Comparison of ENCODE assay signal across 22 mouse cellular contexts in the genomic region with DNA sequence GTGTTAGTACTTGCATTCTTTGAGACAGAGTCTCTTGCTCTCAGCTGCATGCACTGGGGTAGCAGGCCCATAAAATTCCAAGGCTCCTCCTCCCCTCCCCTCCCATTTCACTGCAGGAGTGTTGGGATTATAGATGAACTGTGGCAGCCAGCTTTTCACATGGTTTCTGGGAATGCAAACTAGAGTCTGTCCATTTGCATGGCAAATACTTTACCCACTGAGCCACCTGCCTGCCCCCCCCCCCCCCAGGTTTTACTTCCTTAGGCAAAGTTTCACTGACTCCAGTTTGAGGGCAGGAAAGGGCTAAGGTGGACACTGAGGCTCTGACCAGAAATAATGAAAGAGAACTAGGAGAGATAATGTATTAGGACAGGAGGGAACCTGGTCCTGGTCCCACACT.
DNase-seq lines count a peak whose midpoint lies in the region; ATAC-seq and TF ChIP-seq lines count a peak whose summit lies in the region.
"Had no signal": no experiment of that assay in that cellular context is flagged by ENCODE, and none has a peak within 500 bp of the region (broad histone marks: within the 10 kb centered on the region; RNA-seq: fewer than 3 reads in every experiment).

No protein-coding gene starts in this region.

- H3K4me2 ChIP-seq in CH12.LX (ENCODE audit: insufficient read depth, low read depth, poor library complexity, severe bottlenecking), result no peak overlapping the region

- no peak overlapping the region for H3K27ac ChIP-seq in CH12.LX (ENCODE audit: insufficient read depth, low read depth)

- peak; percentile 12 for DNase-seq in heart, adult 11 months
- no peak for DNase-seq in heart, adult 9 months (ENCODE audit: low spot score in 2 of 2)
- DNase-seq in CH12.LX (ENCODE audit: extremely low read depth) (peak; percentile 24), R1 (ENCODE audit: low read depth, low spot score) (peak; percentile 6)
- no peak for DNase-seq in left cerebral cortex, postnatal 25 days (ENCODE audit: low spot score in 2 of 2)
- DNase-seq: adrenal gland, adult 2 months; adrenal gland, adult 8-10 months; adrenal gland, postnatal 10 days; adrenal gland, postnatal 14 days; adrenal gland, postnatal 25 days; adrenal gland, postnatal 36 days; B cell, adult 2 months; cerebellum, adult 11 months; cerebellum, adult 11-12 months; cerebellum, adult 18-20 months; cerebellum, adult 2 months; cerebellum, adult 8-10 months had no signal

- no peak for TF ChIP-seq CTCF in CH12.LX (conservative IDR thresholded peaks at IDR 0.05 in 1 of 2, IDR thresholded peaks at IDR 0.05 in 1 of 2; ENCODE audit: low read depth in 2 of 2, low read length in 2 of 2)

- H3K4me3 ChIP-seq in CH12.LX (replicated peaks in 1 of 3; ENCODE audit: low read depth in 2 of 3, low read length in 2 of 3, poor library complexity in 1 of 3), result no peak overlapping the region

- H3K9me3 ChIP-seq in CH12.LX (replicated peaks; ENCODE audit: low read length), result no peaks in the 10 kb centered on the region
- H3K9me3 ChIP-seq: G1E had no signal

- TF ChIP-seq RAD21 in CH12.LX (IDR thresholded peaks at IDR 0.05; ENCODE audit: low read depth, low read length), result no peak

- peaks cover 5 to 51% of the 10 kb centered on the region in 2 experiments; a peak in 3 of 4 replicates for H3K4me1 ChIP-seq in CH12.LX (ENCODE audit: control insufficient read depth in 1 of 2, insufficient read depth in 2 of 2)

- no peaks in the 10 kb centered on the region for H3K27me3 ChIP-seq in CH12.LX (replicated peaks)

- no peaks in the 10 kb centered on the region for H3K79me2 ChIP-seq in CH12.LX (replicated peaks; ENCODE audit: control insufficient read depth, extremely low read depth, insufficient read depth, poor library complexity, severe bottlenecking)

- H3K9ac ChIP-seq in CH12.LX (ENCODE audit: insufficient read depth, low read depth), result no peak overlapping the region

- dilution Hi-C loops in CH12.LX (cut with MboI; ENCODE audit: extremely low pct_ligation_motif_present, extremely low pct_unique_long_range_greater_than_20kb, low sequenced_read_pairs), result no loop called here

- no peaks in the 10 kb centered on the region for H3K36me3 ChIP-seq in CH12.LX (replicated peaks in 1 of 2; ENCODE audit: control insufficient read depth in 1 of 2, insufficient read depth in 1 of 2, low read length in 1 of 2)
- H3K36me3 ChIP-seq: G1E had no signal

- no peak for TF ChIP-seq POLR2A in CH12.LX (IDR thresholded peaks at IDR 0.05; ENCODE audit: low read depth, low read length)

- intact Hi-C loops in left cerebral cortex, postnatal 25 days (cut with DNase I), result no loop called here

- ATAC-seq in megakaryocyte-erythroid progenitor cell, adult 5-6 weeks (replicated peaks; ENCODE audit: low FRiP score, low TSS enrichment, poor library complexity, severe bottlenecking), result no peak
- ATAC-seq: activated CD4-positive, CD25-positive, alpha-beta regulatory T cell, adult 4 months; CD4-positive, CD25-positive, alpha-beta regulatory T cell, adult 4 months; Patski had no signal

- peak; percentile 67 for TF ChIP-seq EP300 in CH12.LX (IDR thresholded peaks at IDR 0.05; ENCODE audit: low read length)

- in situ Hi-C loops in CH12.LX (cut with MboI; ENCODE audit: low pct_ligation_motif_present, low pct_unique_long_range_greater_than_20kb, low sequenced_read_pairs), result no loop called here

TF ChIP-seq in CH12.LX, 34 proteins besides CTCF, POLR2A, EP300 and RAD21:
- peak; percentile 49; the same call in 1 of the 2 replicates for TF ChIP-seq CHD2 (IDR thresholded peaks at IDR 0.05; ENCODE audit: low read length)
- 0 out of 2 replicates have a peak, but pooled peaks have one; percentile 36 for TF ChIP-seq MAFK (IDR thresholded peaks at IDR 0.05; ENCODE audit: insufficient replicate concordance, low read length)
- TF ChIP-seq BHLHE40 (IDR thresholded peaks at IDR 0.05; ENCODE audit: low read depth, low read length), result peak; percentile 58
- TF ChIP-seq NRF1 (IDR thresholded peaks at IDR 0.05; ENCODE audit: low read depth, low read length), result no peak
- 0 out of 2 replicates have a peak, but pooled peaks have one; percentile 15 for TF ChIP-seq RCOR1 (conservative IDR thresholded peaks at IDR 0.05; ENCODE audit: low read depth, low read length)
- no peak for TF ChIP-seq ZNF384 (IDR thresholded peaks at IDR 0.05; ENCODE audit: low read depth, low read length)
- 0 out of 2 replicates have a peak, but pooled peaks have one; percentile 31 for TF ChIP-seq MAZ (IDR thresholded peaks at IDR 0.05; ENCODE audit: low read depth, low read length)
- no peak for TF ChIP-seq MYC (IDR thresholded peaks at IDR 0.05; ENCODE audit: low read depth, low read length)
- TF ChIP-seq CHD1 (IDR thresholded peaks at IDR 0.05; ENCODE audit: low read depth, low read length), result no peak
- TF ChIP-seq UBTF (IDR thresholded peaks at IDR 0.05; ENCODE audit: low read depth, low read length), result no peak
- TF ChIP-seq TBP (conservative IDR thresholded peaks at IDR 0.05; ENCODE audit: low read depth, low read length), result no peak
- peak; percentile 69; the same call in 1 of the 2 replicates for TF ChIP-seq IRF4 (IDR thresholded peaks at IDR 0.05; ENCODE audit: low read depth, low read length)
- no peak for TF ChIP-seq SIN3A (IDR thresholded peaks at IDR 0.05; ENCODE audit: low read length)
- peak; percentile 64; the same call in 1 of the 2 replicates for TF ChIP-seq TCF12 (IDR thresholded peaks at IDR 0.05; ENCODE audit: low read depth, low read length)
- no peak for TF ChIP-seq ZC3H11A (IDR thresholded peaks at IDR 0.05; ENCODE audit: low read depth, low read length)
- TF ChIP-seq USF2 (conservative IDR thresholded peaks at IDR 0.05; ENCODE audit: low read depth, low read length), result no peak
- TF ChIP-seq E2F4 (IDR thresholded peaks at IDR 0.05; ENCODE audit: insufficient replicate concordance, low read depth, low read length), result no peak
- TF ChIP-seq ZMIZ1 (IDR thresholded peaks at IDR 0.05; ENCODE audit: low read depth, low read length), result no peak
- no peak for TF ChIP-seq MEF2A (IDR thresholded peaks at IDR 0.05; ENCODE audit: borderline replicate concordance, low read depth, low read length)
- no peak for TF ChIP-seq ZKSCAN1 (IDR thresholded peaks at IDR 0.05; ENCODE audit: borderline replicate concordance, low read depth, low read length)

Comparison
In these comparisons a context has a peak if more than half of its experiments do, and no peak if none do; other contexts are left out.
1. DNase-seq: peak in heart, adult 11 months (single experiment), CH12.LX (single experiment) and R1 (single experiment); none in heart, adult 9 months (0 of 2) and left cerebral cortex, postnatal 25 days (0 of 2).